Mouse (Mus musculus) small intestine, adult 10 weeks (tissue): ENCODE results near the gene Plcxd1. TPM values are rescaled to one million over a fixed set of nuclear protein-coding genes. Genes with fewer than 3 reads are reported as not detected.

Source experiments
- polyA plus RNA-seq: library from polyadenylated mRNA; stranded (reverse); fragments of 350-450 nt; fragmentation: Illumina TruSeq; extraction: RNeasy Lipid Tissue Mini Kit (QIAGEN cat#74804); gene quantifications from one replicate; pipeline ENCODE4 v1.2.3, GENCODE M21; 2014; ENCODE audit warnings: low replicate concordance

The Plcxd1 gene
- polyA plus RNA-seq = not detected

GRCm38 (mm10) chr5:110099656-110100580 lies at the start of gene Plcxd1:
Gene Plcxd1, plus strand, starts transcription at chr5:110099969.

GRCm38 (mm10) chr5:110072413-110072812 lies 27.4 kb upstream of the Plcxd1 start, which contains the start of gene Gm17655:
Gene Gm17655, minus strand, starts transcription at chr5:110072513.

GRCm38 (mm10) chr5:110094030-110094846 lies 5.5 kb upstream of the Plcxd1 start, which contains the start of gene Gm35315:
Gene Gm35315, minus strand, starts transcription at chr5:110094420.

GRCm38 (mm10) chr5:110107581-110108304 lies 8.0 kb downstream of the Plcxd1 start, which contains the start of gene Gtpbp6:
Gene Gtpbp6, minus strand, starts transcription at chr5:110108197.

GRCm38 (mm10) chr5:110109991-110110441 lies 10.2 kb downstream of the Plcxd1 start, which contains the start of gene Zfp605:
Gene Zfp605, plus strand, starts transcription at chr5:110110092.

GRCm38 (mm10) chr5:110135293-110136086 lies 35.7 kb downstream of the Plcxd1 start, which contains the start of gene Chfr:
Gene Chfr, plus strand, starts transcription at chr5:110135842.

Other genes starting within 250 kb of the Plcxd1 start
- gene Gm15446, start 176.6 kb upstream of the Plcxd1 start, polyA plus RNA-seq = 47.1 TPM
- 83.5 TPM for gene Zfp932, start 103.4 kb upstream of the Plcxd1 start, polyA plus RNA-seq
- 18.7 TPM for gene Gm17655, start 27.5 kb upstream of the Plcxd1 start, polyA plus RNA-seq
- gene Gm35315, start 5.5 kb upstream of the Plcxd1 start, polyA plus RNA-seq = 4.2 TPM
- gene Gtpbp6, start 8.2 kb downstream of the Plcxd1 start, polyA plus RNA-seq = not detected
- gene Zfp605, start 10.1 kb downstream of the Plcxd1 start, polyA plus RNA-seq = 8.0 TPM
- 39.2 TPM for gene Chfr, start 35.9 kb downstream of the Plcxd1 start, polyA plus RNA-seq
- 12.2 TPM for gene Golga3, start 76.7 kb downstream of the Plcxd1 start, polyA plus RNA-seq
- gene Ankle2, start 131.0 kb downstream of the Plcxd1 start, polyA plus RNA-seq = 23.3 TPM
- 20.2 TPM for gene Pgam5, start 169.9 kb downstream of the Plcxd1 start, polyA plus RNA-seq
- gene Pxmp2, start 186.2 kb downstream of the Plcxd1 start, polyA plus RNA-seq = 8.3 TPM
- gene Pole, start 186.3 kb downstream of the Plcxd1 start, polyA plus RNA-seq = 3.5 TPM
- gene P2rx2, start 243.2 kb downstream of the Plcxd1 start, polyA plus RNA-seq = 0.56 TPM
- not detected for gene Lrcol1, start 244.8 kb downstream of the Plcxd1 start, polyA plus RNA-seq